Mouse (Mus musculus) hindbrain, embryonic 14.5 days (tissue): ENCODE results near the gene Trim46. TPM values are rescaled to one million over a fixed set of nuclear protein-coding genes. Genes with fewer than 3 reads are reported as not detected.

ENCODE experiments used
- ATAC-seq: fragments of 200-750 bp; cut with Nextera tagmentation; 2 replicates; pipeline ENCODE4 v1.8.0; 2017; ENCODE audit warnings: moderate number of reproducible peaks, mild to moderate bottlenecking, moderate TSS enrichment, moderate library complexity; ENCODE audit not compliant: low FRiP score
- DNase-seq: peaks from one replicate; pipeline ENCODE4 v3.0.0-alpha.2; 2015; ENCODE audit warnings: low spot score
- H3K27ac ChIP-seq: fragments of 300-500 bp; sonication (generic); 2 replicates; pipeline ENCODE4 v1.5.1; 2014; ENCODE audit warnings: mild to moderate bottlenecking, moderate library complexity
- H3K27me3 ChIP-seq: fragments of 300-500 bp; sonication (generic); 2 replicates; pipeline ENCODE4 v1.6.1; 2014; ENCODE audit warnings: mild to moderate bottlenecking, low read length, mixed read lengths; ENCODE audit not compliant: control insufficient read depth, insufficient read depth
- H3K36me3 ChIP-seq: fragments of 300-500 bp; sonication (generic); replicated peaks from 2 replicates; pipeline ENCODE4 v1.6.1; 2014; ENCODE audit not compliant: control insufficient read depth, insufficient read depth
- H3K4me1 ChIP-seq: fragments of 300-500 bp; sonication (generic); replicated peaks from 2 replicates; pipeline ENCODE4 v1.6.1; 2014; ENCODE audit warnings: antibody characterized with exemption, low read length, mixed read lengths; ENCODE audit not compliant: control insufficient read depth, insufficient read depth
- H3K4me2 ChIP-seq: fragments of 300-500 bp; sonication (generic); replicated peaks from 2 replicates; pipeline ENCODE4 v1.6.1; 2014; ENCODE audit warnings: mild to moderate bottlenecking, moderate library complexity
- H3K4me3 ChIP-seq: fragments of 300-500 bp; sonication (generic); replicated peaks from 2 replicates; pipeline ENCODE4 v1.5.1; 2014; ENCODE audit warnings: mild to moderate bottlenecking, low read length
- H3K9ac ChIP-seq: fragments of 300-500 bp; sonication (generic); 2 replicates; pipeline ENCODE4 v1.6.1; 2014
- H3K9me3 ChIP-seq: fragments of 300-500 bp; sonication (generic); 2 replicates; pipeline ENCODE4 v1.6.1; 2016; ENCODE audit warnings: low read length; ENCODE audit not compliant: control insufficient read depth
- WGBS: fragments of 180-500 bp; shearing (Covaris S2); extraction: QIAGEN DNeasy Blood & Tissue Kit; methylation state at CpG from one replicate; pipeline ENCODE4 v1.1.7; 2014; 5-methylcytosine and 5-hydroxymethylcytosine counted together
- polyA plus RNA-seq: library from polyadenylated mRNA; unstranded; fragments of >200 nt; fragmentation: Nextera tagmentation; extraction: Ambion mirVana; gene quantifications from 2 replicates; pipeline ENCODE4 v1.2.1, GENCODE M21; 2014

Trim46 gene
- polyA plus RNA-seq, 1 experiment from 2014 or later, result 66.5 TPM

DNA sequence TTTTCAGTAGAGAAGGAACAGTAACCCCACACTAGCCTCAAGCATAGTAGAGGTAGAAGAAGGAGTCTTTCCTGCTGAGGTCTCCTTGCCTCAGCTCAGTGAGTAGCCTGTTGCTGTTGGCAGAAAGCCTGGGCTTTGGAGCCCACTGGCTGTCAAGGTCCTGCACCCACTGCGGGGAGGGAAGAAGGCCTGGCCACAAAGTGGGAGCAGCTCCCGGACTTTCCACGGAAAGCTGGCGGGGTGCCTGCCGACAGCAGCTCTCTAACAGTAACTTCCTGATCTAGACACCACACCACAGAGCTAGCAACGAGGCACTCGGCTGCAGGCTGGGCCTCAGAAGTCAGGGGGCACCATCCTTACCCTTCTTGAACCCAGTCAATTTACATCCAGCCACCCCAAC, 35.4 kb downstream of the Trim46 start:
- ATAC-seq (no peak), DNase-seq (no peak)
- peaks cover 54% of the 10 kb centered on the region for H3K36me3 ChIP-seq
- no peaks in the 10 kb centered on the region for H3K9me3 ChIP-seq
- H3K4me3 ChIP-seq, result no peak overlapping the region
- H3K4me1 ChIP-seq, result peaks cover 18% of the 10 kb centered on the region
- no peak overlapping the region for H3K9ac ChIP-seq
- no peak overlapping the region for H3K4me2 ChIP-seq
- no peaks in the 10 kb centered on the region for H3K27me3 ChIP-seq
- WGBS, result 81% methylated on average over 7 of the region's 7 CpGs
- no peak overlapping the region for H3K27ac ChIP-seq

DNA sequence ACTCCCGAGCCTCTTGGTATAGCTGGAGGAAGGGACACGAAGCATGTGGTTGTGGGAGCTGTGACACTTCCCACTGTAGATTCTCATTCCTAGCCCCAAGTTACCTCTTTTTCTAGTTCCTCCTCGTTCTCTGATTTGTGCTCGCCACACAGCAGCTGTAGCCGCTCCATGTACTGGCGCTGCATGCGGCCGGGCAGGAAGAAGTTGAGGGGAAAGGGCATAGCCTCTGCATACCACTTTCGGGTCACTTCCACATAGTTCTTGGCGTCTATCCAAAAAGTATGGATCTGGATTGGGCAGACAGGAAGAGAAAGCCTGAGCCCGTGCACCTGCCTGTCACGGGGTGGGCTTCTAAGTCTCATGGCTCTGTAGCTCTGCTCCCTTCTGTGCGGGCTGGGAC, 35.9 kb downstream of the Trim46 start:
- Histone ChIP-seq H3K27ac (no peak overlapping the region), H3K4me2 (no peak overlapping the region), H3K4me3 (no peak overlapping the region), H3K36me3 (peaks cover 59% of the 10 kb centered on the region), H3K27me3 (no peaks in the 10 kb centered on the region), H3K9me3 (no peaks in the 10 kb centered on the region), H3K9ac (no peak overlapping the region), H3K4me1 (peaks cover 12% of the 10 kb centered on the region)
- DNase-seq, result no peak
- ATAC-seq, result no peak
- WGBS, result 89% methylated on average over 13 of the region's 13 CpGs

DNA sequence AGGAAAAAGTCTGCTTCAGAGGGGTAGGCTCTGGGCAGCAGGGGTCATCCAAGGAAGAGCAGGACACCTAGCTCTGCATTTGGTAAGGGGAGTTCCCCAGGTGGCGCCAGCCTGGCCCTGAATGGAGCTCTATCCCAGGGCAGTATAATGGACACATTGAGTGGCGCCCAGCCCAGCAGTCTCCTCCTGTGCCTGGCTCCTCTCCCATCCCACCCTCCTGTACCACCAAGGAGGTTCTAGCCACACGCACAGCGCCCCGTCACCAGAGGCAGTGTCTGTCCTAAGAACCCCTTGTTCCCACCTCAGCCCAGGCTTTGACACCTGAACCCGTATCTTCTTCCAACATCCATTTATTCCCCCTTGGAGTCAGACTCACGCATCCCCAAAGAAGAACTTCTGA, 36.4 kb downstream of the Trim46 start:
- Histone ChIP-seq H3K36me3 (peaks cover 63% of the 10 kb centered on the region), H3K9me3 (no peaks in the 10 kb centered on the region), H3K27ac (no peak overlapping the region), H3K27me3 (no peaks in the 10 kb centered on the region), H3K4me3 (no peak overlapping the region), H3K4me2 (no peak overlapping the region), H3K9ac (no peak overlapping the region), H3K4me1 (peaks cover 11% of the 10 kb centered on the region)
- DNase-seq, result no peak
- no peak for ATAC-seq
- 87% methylated on average over 7 of the region's 7 CpGs for WGBS

DNA sequence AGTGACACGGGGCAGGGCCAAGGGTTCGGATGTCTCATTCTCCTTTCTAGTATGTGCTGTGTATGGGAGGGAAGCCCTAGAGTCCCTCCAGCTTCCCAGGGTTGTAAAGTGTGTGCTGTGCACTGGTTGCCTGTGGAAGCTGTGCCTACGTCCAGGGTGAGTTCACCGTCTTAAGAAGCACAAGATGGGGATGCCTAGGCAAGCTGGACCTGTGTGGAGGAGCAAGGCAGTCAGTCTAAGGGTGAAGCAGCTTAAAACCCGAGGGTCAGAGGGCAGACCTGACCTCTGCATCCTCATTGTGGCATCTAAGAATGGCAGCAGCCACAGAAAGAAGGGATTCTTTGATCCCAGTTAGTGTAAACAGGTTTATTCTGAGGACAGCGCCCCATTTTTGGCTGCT, 37.4 kb downstream of the Trim46 start:
- no peak overlapping the region for H3K27ac ChIP-seq
- H3K9ac ChIP-seq, result no peak overlapping the region
- H3K4me1 ChIP-seq, result peaks cover 11% of the 10 kb centered on the region
- no peaks in the 10 kb centered on the region for H3K9me3 ChIP-seq
- H3K27me3 ChIP-seq, result no peaks in the 10 kb centered on the region
- no peak overlapping the region for H3K4me2 ChIP-seq
- DNase-seq (no peak), ATAC-seq (no peak)
- H3K36me3 ChIP-seq, result peaks cover 71% of the 10 kb centered on the region
- WGBS, result 94% methylated on average over 6 of the region's 6 CpGs
- H3K4me3 ChIP-seq, result no peak overlapping the region

DNA sequence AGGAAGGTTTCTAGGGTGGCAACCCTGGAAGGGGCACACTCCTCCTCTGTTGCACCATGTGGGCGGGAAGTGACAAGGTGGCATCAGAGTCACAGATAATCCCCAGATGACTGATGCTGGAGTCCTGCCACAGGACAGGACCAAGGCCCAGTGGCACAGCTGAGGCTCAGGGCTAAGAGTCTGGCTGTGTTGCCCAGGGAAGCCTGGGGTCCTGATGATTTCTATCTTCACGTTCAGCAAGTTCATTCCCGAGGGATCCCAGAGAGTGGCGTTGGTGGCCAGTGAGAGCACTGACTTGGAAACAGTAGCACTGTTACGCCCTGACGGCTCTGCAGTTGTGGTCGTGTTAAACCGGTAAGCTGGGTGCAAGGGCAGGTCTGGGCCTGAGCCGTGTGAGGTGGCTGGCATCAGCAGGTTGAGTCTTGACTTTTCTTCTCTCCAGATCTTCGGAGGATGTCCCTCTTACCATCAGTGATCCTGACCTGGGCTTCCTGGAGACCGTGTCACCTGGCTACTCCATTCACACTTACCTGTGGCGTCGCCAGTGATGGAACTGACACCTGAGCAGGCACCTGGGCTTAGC, 37.9 kb downstream of the Trim46 start:
- no peak overlapping the region for H3K27ac ChIP-seq
- 93% methylated on average over 13 of the region's 13 CpGs for WGBS
- no peak for ATAC-seq
- H3K4me2 ChIP-seq, result no peak overlapping the region
- no peaks in the 10 kb centered on the region for H3K9me3 ChIP-seq
- no peak overlapping the region for H3K4me3 ChIP-seq
- no peak for DNase-seq
- no peak overlapping the region for H3K9ac ChIP-seq
- H3K4me1 ChIP-seq, result peaks cover 12% of the 10 kb centered on the region
- H3K36me3 ChIP-seq, result peaks cover 71% of the 10 kb centered on the region
- H3K27me3 ChIP-seq, result no peaks in the 10 kb centered on the region

DNA sequence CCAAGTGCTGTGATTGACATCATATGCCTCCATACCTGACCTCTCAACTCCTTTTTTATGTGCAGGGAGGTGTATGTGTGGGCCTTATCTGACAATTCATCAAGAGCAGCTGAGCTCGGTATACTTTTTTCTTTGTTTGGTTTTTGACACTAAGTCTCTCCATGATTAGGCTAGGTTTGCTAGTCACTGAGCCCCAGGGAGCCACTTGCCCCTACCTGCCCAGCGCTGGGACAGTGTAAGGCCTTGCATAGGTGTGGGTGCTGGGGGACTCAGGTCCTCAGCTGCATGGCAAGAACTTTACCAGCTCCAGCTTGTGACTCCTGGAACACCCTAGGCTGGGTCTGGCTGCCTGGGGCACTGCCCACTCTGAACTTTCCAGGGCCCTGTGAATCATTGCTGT, 39.4 kb downstream of the Trim46 start:
- Histone ChIP-seq H3K36me3 (peaks cover 71% of the 10 kb centered on the region), H3K4me3 (no peak overlapping the region), H3K27me3 (no peaks in the 10 kb centered on the region), H3K4me2 (no peak overlapping the region), H3K9me3 (no peaks in the 10 kb centered on the region), H3K27ac (no peak overlapping the region), H3K9ac (no peak overlapping the region), H3K4me1 (peaks cover 5% of the 10 kb centered on the region)
- DNase-seq (no peak), ATAC-seq (no peak)
- WGBS, result 92% methylated on average over 2 of the region's 2 CpGs

DNA sequence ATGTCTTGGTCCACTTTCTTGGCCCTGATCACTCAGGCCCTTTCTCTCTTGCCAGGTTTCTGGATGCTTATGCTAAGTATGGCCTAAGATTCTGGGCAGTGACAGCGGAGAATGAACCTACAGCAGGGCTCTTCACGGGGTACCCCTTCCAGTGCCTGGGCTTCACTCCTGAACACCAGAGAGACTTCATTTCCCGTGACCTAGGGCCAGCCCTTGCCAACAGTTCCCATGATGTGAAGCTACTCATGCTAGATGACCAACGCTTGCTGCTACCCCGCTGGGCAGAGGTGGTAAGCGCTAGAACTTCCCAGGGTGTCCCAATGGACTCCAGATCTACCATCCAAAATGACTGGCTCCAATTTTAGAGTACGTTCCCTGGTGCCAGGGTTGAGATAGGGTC, 40.0 kb downstream of the Trim46 start:
- H3K4me2 ChIP-seq, result no peak overlapping the region
- H3K4me1 ChIP-seq, result peaks cover 5% of the 10 kb centered on the region
- no peaks in the 10 kb centered on the region for H3K9me3 ChIP-seq
- H3K4me3 ChIP-seq, result no peak overlapping the region
- H3K36me3 ChIP-seq, result peaks cover 71% of the 10 kb centered on the region
- H3K27me3 ChIP-seq, result no peaks in the 10 kb centered on the region
- H3K27ac ChIP-seq, result no peak overlapping the region
- DNase-seq (no peak), ATAC-seq (no peak)
- H3K9ac ChIP-seq, result no peak overlapping the region
- 95% methylated on average over 7 of the region's 7 CpGs for WGBS

DNA sequence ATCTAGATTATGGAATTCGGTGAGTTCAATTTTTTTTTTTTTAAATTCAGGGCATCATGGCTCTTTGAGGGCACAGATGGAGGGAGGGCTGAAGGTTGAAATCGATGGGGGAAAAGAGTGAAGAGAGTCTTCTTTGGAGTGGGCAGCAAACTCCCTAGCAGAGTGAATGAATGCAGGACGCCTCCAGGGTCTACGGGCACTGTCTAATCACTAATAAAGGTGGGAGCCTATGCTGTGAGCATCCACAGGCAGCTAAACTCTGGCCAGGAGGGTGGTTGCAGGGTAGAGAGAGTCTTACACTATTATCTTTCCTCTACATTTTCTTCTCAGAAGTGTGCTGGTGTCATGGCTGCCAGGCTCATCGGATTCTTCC, 43.0 kb downstream of the Trim46 start:
- no peaks in the 10 kb centered on the region for H3K9me3 ChIP-seq
- H3K27me3 ChIP-seq, result no peaks in the 10 kb centered on the region
- no peak overlapping the region for H3K27ac ChIP-seq
- H3K4me2 ChIP-seq, result peak overlapping the region; percentile 62
- H3K36me3 ChIP-seq, result peaks cover 41% of the 10 kb centered on the region
- 35% methylated on average over 5 of the region's 5 CpGs for WGBS
- peak overlapping the region; percentile 44 for H3K4me3 ChIP-seq
- DNase-seq (no peak), ATAC-seq (0 out of 2 replicates have a peak, but pooled peaks have one; percentile 18)
- peak overlapping the region; percentile 62 for H3K9ac ChIP-seq
- peaks cover 5% of the 10 kb centered on the region for H3K4me1 ChIP-seq

DNA sequence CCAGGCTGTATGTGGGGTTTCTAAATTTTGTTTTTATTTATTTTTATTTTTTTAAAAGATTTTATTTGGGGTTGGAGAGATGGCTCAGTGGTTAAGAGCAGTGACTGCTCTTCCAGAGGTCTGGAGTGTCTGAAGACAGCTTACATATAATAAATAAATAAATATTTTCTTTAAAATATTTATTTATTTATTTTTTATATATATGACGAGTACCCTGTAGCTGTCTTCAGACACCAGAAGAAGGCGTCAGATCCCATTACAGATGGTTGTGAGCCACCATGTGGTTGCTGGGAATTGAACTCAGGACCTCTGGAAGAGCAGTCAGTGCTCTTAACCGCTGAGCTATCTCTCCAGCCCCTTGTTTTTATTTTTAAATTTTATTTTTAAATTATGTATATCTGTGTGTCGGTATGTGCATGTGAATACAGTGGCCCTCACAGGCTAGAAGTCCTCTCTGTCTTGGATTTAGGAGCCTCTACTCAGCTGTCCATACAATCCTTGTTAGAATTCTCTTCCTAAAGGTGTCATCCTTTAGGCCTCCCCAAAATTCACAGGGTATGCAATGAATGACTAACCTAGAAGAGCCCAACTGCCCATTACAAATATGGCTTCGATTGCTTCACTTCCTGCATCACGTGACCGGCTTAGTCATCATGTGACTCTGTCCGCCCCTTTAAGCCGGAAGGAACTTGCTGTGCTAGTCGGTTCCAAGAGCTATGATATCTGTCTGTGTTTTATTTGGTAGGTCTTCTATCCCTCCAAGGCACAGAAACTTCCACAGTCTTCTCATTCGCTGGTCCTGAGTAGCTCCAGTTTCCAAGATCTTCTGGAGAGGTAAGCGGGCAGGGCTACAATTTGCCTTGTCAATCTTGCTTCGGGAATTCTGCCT, 43.6 kb downstream of the Trim46 start, which contains the start of gene Gba:
Gene Gba, plus strand, starts transcription at position 676 of the 889 bp plus-strand sequence.
- H3K36me3 ChIP-seq, result peaks cover 35% of the 10 kb centered on the region
- peak within 1 kb of the TSS; percentile 44 for H3K4me3 ChIP-seq
- peaks cover 5% of the 10 kb centered on the region for H3K4me1 ChIP-seq
- peak within 1 kb of the TSS; percentile 62 for H3K4me2 ChIP-seq
- H3K27me3 ChIP-seq, result no peaks in the 10 kb centered on the region
- DNase-seq (peak; percentile 98), ATAC-seq (peak; percentile 91)
- H3K27ac ChIP-seq, result no peak within 1 kb of the TSS
- peak within 1 kb of the TSS; percentile 62 for H3K9ac ChIP-seq
- H3K9me3 ChIP-seq, result no peaks in the 10 kb centered on the region
- WGBS, result 24% methylated on average over 13 of the region's 13 CpGs
